ENCODE assay signal across 16 mouse cellular contexts in genomic region chr1:168300505-168300904, GRCm38 (mm10).
DNase-seq lines count a peak whose midpoint lies in the region; ATAC-seq lines count a peak whose summit lies in the region.
"Had no signal": no experiment of that assay in that cellular context is flagged by ENCODE, and none has a peak within 500 bp of the region (broad histone marks: within the 10 kb centered on the region; RNA-seq: fewer than 3 reads in every experiment).

No protein-coding gene starts in this region.

- H3K4me3 ChIP-seq in midbrain, embryonic 12.5 days, result no peak overlapping the region
- H3K4me3 ChIP-seq in midbrain, embryonic 10.5 days, result no peak overlapping the region
- no peak overlapping the region for H3K4me3 ChIP-seq in forebrain, embryonic 16.5 days (replicated peaks; ENCODE audit: low read length)
- no peak overlapping the region for H3K4me3 ChIP-seq in limb, embryonic 10.5 days
- no peak overlapping the region for H3K4me3 ChIP-seq in neural tube, embryonic 15.5 days (replicated peaks)
- H3K4me3 ChIP-seq: erythroblast, embryonic 14.5 days; heart, embryonic 12.5 days; kidney, embryonic 15.5 days; limb, embryonic 12.5 days had no signal

- DNase-seq in midbrain, embryonic 10.5 days (ENCODE audit: low spot score), result no peak
- no peak for DNase-seq in limb, embryonic 10.5 days (ENCODE audit: low spot score)
- DNase-seq in c-Kit-positive CD71-positive TER-119-positive erythroid progenitor cells, embryonic 14.5 days (ENCODE audit: low spot score), result no peak
- no peak for DNase-seq in ovary, postnatal 14 days (ENCODE audit: low spot score)
- no peak for DNase-seq in left cerebral cortex, postnatal 14 days (ENCODE audit: low spot score in 2 of 2)
- DNase-seq: cerebellum, adult 11-12 months; layer of hippocampus, adult 9-11 months had no signal

- no peaks in the 10 kb centered on the region for H3K36me3 ChIP-seq in midbrain, embryonic 12.5 days
- H3K36me3 ChIP-seq in midbrain, embryonic 10.5 days, result peaks cover 23% of the 10 kb centered on the region
- H3K36me3 ChIP-seq in forebrain, embryonic 16.5 days (ENCODE audit: control insufficient read depth, insufficient read depth), result no peaks in the 10 kb centered on the region
- peaks cover 9% of the 10 kb centered on the region for H3K36me3 ChIP-seq in limb, embryonic 10.5 days
- no peaks in the 10 kb centered on the region for H3K36me3 ChIP-seq in neural tube, embryonic 15.5 days
- H3K36me3 ChIP-seq: G1E; limb, embryonic 12.5 days had no signal

- no peaks in the 10 kb centered on the region for H3K27me3 ChIP-seq in midbrain, embryonic 12.5 days
- no peaks in the 10 kb centered on the region for H3K27me3 ChIP-seq in midbrain, embryonic 10.5 days (ENCODE audit: low read depth, poor library complexity, severe bottlenecking)
- no peaks in the 10 kb centered on the region for H3K27me3 ChIP-seq in forebrain, embryonic 16.5 days (replicated peaks; ENCODE audit: control insufficient read depth, insufficient read depth, low read length)
- H3K27me3 ChIP-seq in limb, embryonic 10.5 days (ENCODE audit: low read depth, poor library complexity, severe bottlenecking), result no peaks in the 10 kb centered on the region
- no peaks in the 10 kb centered on the region for H3K27me3 ChIP-seq in neural tube, embryonic 15.5 days (replicated peaks)
- H3K27me3 ChIP-seq: heart, embryonic 12.5 days; kidney, embryonic 15.5 days had no signal

- H3K4me2 ChIP-seq in midbrain, embryonic 12.5 days (replicated peaks), result no peak overlapping the region
- peak overlapping the region; percentile 43 for H3K4me2 ChIP-seq in forebrain, embryonic 16.5 days (ENCODE audit: low read length)
- H3K4me2 ChIP-seq in neural tube, embryonic 15.5 days, result peak overlapping the region; percentile 47
- H3K4me2 ChIP-seq: heart, embryonic 12.5 days; kidney, embryonic 15.5 days; limb, embryonic 12.5 days had no signal

- 74% methylated on average over 6 of the region's 6 CpGs for WGBS in midbrain, embryonic 12.5 days
- WGBS in midbrain, embryonic 10.5 days, result 87% methylated on average over 6 of the region's 6 CpGs
- 25% methylated on average over 6 of the region's 6 CpGs for WGBS in forebrain, embryonic 16.5 days
- 75% methylated on average over 6 of the region's 6 CpGs for WGBS in limb, embryonic 10.5 days
- 27% methylated on average over 6 of the region's 6 CpGs for WGBS in neural tube, embryonic 15.5 days

- peak overlapping the region; percentile 67 for H3K27ac ChIP-seq in midbrain, embryonic 12.5 days (replicated peaks)
- no peak overlapping the region for H3K27ac ChIP-seq in midbrain, embryonic 10.5 days (replicated peaks)
- H3K27ac ChIP-seq in forebrain, embryonic 16.5 days (ENCODE audit: low read length), result peak overlapping the region; percentile 82
- peak overlapping the region; percentile 37; the same call in 1 of the 2 replicates for H3K27ac ChIP-seq in limb, embryonic 10.5 days
- H3K27ac ChIP-seq in neural tube, embryonic 15.5 days (replicated peaks), result peak overlapping the region; percentile 71
- H3K27ac ChIP-seq: kidney, embryonic 15.5 days; limb, embryonic 12.5 days; macrophage had no signal

- no peak for ATAC-seq in midbrain, embryonic 12.5 days (ENCODE audit: low FRiP score, low read depth)
- ATAC-seq in forebrain, embryonic 16.5 days, result no peak
- peak; percentile 24; the same call in 1 of the 2 replicates for ATAC-seq in neural tube, embryonic 15.5 days (ENCODE audit: low FRiP score)

- H3K9me3 ChIP-seq in midbrain, embryonic 12.5 days, result no peaks in the 10 kb centered on the region
- H3K9me3 ChIP-seq in midbrain, embryonic 10.5 days (replicated peaks), result no peaks in the 10 kb centered on the region
- no peaks in the 10 kb centered on the region for H3K9me3 ChIP-seq in forebrain, embryonic 16.5 days (ENCODE audit: control insufficient read depth, low read length)
- no peaks in the 10 kb centered on the region for H3K9me3 ChIP-seq in limb, embryonic 10.5 days (replicated peaks)
- no peaks in the 10 kb centered on the region for H3K9me3 ChIP-seq in neural tube, embryonic 15.5 days (replicated peaks)
- H3K9me3 ChIP-seq: heart, embryonic 12.5 days; kidney, embryonic 15.5 days; limb, embryonic 12.5 days had no signal

- intact Hi-C loops in left cerebral cortex, postnatal 14 days (cut with DNase I), result no loop called here

- peaks cover 22% of the 10 kb centered on the region for H3K4me1 ChIP-seq in midbrain, embryonic 12.5 days
- H3K4me1 ChIP-seq in midbrain, embryonic 10.5 days, result peaks cover 18% of the 10 kb centered on the region
- H3K4me1 ChIP-seq in forebrain, embryonic 16.5 days (replicated peaks; ENCODE audit: control insufficient read depth, insufficient read depth, low read length), result peaks cover 35% of the 10 kb centered on the region
- H3K4me1 ChIP-seq in limb, embryonic 10.5 days, result peaks cover 46% of the 10 kb centered on the region
- peaks cover 34% of the 10 kb centered on the region for H3K4me1 ChIP-seq in neural tube, embryonic 15.5 days

- no peak overlapping the region for H3K9ac ChIP-seq in midbrain, embryonic 12.5 days (replicated peaks)
- peak overlapping the region; percentile 50 for H3K9ac ChIP-seq in forebrain, embryonic 16.5 days (replicated peaks; ENCODE audit: low read depth, low read length)
- peak overlapping the region; percentile 8; the same call in 1 of the 2 replicates for H3K9ac ChIP-seq in neural tube, embryonic 15.5 days (replicated peaks)
- H3K9ac ChIP-seq: kidney, embryonic 15.5 days; limb, embryonic 12.5 days had no signal
